Mouse (Mus musculus) heart, adult 18-20 months (tissue): ENCODE measurements around the gene Hmgcl. TPM values are rescaled to one million over a fixed set of nuclear protein-coding genes. Genes with fewer than 3 reads are reported as not detected.
"Not testable (repeated sequence)": the region's sequence is repeated elsewhere in the genome, so short reads cannot be mapped to it uniquely, and the experiment has no call there.

Experiments
- DNase-seq, 2 experiments: peaks; one replicate each; pipeline ENCODE4 v3.0.0; 2021 to 2022; ENCODE audit warnings: mixed read lengths in 1 of 2
- total RNA-seq, 2 experiments: library from RNA; stranded (reverse); gene quantifications; 2 replicates each; pipeline ENCODE4 v1.2.3; 2021

Gene Hmgcl
- total RNA-seq, 2 experiments from 2014 or later, result 87.3 to 91.7 TPM

- no peak for DNase-seq
These were observed 12.1 kb downstream of the Hmgcl start for GRCm38 (mm10) chr4:135958354-135958753.

- peak; percentile 75 to 90 for DNase-seq
These were observed 14.5 kb downstream of the Hmgcl start for GRCm38 (mm10) chr4:135960717-135961116.

GRCm38 (mm10) chr4:135961709-135962108 is 15.5 kb downstream of the Hmgcl start:
- DNase-seq, result no peak

- DNase-seq, result no peak
These were observed 15.9 kb downstream of the Hmgcl start for GRCm38 (mm10) chr4:135962198-135962597.

- no peak for DNase-seq
These were observed 16.7 kb downstream of the Hmgcl start for GRCm38 (mm10) chr4:135962946-135963345.

DNA sequence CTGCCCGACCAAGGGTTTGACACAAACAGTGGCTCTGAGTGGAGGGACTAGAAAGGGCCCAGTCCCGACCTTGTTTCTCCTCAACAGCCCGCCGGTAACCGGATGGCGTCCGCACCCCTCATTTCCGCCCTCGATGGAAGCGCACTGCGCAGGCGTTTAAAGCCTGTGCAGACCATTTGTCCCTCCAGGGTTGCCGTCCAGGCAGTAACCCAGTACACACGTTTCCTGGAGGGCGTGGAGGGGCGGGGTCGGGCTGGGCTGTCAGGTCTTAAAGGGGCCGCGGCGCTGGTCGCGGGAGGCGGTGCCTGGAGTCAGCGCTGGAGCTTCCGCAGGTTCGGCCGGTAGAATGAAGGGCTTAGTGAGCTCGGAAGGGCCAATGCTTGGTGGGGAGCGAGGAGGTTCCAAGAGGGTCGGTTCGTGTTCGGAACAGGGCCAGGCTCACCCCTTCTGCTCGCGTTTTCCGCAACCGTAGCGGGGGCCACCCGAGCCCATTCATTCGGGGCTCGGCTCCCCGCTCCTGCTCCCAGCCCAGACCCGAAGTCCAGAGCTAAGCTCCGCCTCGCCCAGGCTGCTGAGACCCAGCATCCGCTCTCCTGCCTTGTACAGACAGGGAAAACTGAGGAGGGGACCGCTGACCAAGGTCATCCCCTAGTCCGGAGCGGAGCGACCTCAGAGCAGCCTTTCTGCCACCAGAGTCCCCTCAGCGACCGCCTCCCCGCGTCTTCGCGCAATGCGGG is 17.4 kb downstream of the Hmgcl start, which contains the start of gene Gale:
TSS of gene Gale (plus strand) at position 271 of the 737 bp plus-strand sequence.
- peak; percentile 97 for DNase-seq

GRCm38 (mm10) chr4:135964426-135964825 is 18.2 kb downstream of the Hmgcl start:
- peak; percentile 42 to 70 for DNase-seq

DNA sequence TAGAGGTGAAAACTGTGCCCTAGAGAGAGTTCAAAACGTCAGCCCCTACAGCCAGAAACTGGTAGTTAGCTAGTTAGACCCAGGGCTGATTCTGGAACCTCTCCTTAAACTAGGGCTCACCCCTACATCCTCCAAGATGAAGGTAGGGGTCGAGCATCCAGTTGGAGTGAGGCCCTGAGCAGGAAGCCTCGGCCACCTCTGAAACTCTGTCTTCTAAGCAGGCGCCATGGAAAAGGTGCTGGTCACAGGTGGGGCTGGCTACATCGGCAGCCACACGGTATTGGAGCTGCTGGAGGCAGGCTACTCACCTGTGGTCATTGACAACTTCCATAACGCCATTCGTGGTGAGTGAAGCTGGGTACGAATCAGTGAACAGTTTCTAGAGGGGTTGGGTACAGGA is 18.9 kb downstream of the Hmgcl start:
- DNase-seq, result no peak

GRCm38 (mm10) chr4:135966283-135966682 is 20.0 kb downstream of the Hmgcl start:
- no peak for DNase-seq

GRCm38 (mm10) chr4:135967086-135967760 is 21.0 kb downstream of the Hmgcl start:
- no peak for DNase-seq

GRCm38 (mm10) chr4:135968271-135968869 is 22.1 kb downstream of the Hmgcl start:
- no peak for DNase-seq

GRCm38 (mm10) chr4:135969070-135969750 is 23.0 kb downstream of the Hmgcl start:
- no peak for DNase-seq

- no peak for DNase-seq
These were observed 24.3 kb downstream of the Hmgcl start for GRCm38 (mm10) chr4:135970585-135970984.

- no peak for DNase-seq
These were observed 25.7 kb downstream of the Hmgcl start for GRCm38 (mm10) chr4:135971805-135972555.

DNA sequence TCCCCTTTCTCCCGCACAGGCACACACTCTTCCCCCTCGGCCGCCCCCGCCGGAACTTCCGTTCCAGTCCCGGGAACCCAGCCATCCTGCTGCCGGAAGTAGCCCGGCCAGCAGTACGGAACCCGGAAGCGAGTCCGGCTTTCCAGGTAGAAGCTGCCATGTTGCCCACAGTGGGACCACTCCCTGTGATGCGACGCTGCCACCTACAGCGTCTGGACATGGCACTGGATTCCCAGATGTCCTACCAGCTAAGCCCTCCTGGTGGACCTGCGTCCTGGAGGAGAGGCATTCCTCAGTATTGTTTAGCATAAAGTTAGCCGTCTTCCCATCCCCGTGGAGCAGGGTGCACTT is 26.3 kb downstream of the Hmgcl start, which contains the start of gene Lypla2:
TSS of gene Lypla2 (minus strand) at position 71 of the 351 bp plus-strand sequence.
- DNase-seq, result peak; percentile 94

DNA sequence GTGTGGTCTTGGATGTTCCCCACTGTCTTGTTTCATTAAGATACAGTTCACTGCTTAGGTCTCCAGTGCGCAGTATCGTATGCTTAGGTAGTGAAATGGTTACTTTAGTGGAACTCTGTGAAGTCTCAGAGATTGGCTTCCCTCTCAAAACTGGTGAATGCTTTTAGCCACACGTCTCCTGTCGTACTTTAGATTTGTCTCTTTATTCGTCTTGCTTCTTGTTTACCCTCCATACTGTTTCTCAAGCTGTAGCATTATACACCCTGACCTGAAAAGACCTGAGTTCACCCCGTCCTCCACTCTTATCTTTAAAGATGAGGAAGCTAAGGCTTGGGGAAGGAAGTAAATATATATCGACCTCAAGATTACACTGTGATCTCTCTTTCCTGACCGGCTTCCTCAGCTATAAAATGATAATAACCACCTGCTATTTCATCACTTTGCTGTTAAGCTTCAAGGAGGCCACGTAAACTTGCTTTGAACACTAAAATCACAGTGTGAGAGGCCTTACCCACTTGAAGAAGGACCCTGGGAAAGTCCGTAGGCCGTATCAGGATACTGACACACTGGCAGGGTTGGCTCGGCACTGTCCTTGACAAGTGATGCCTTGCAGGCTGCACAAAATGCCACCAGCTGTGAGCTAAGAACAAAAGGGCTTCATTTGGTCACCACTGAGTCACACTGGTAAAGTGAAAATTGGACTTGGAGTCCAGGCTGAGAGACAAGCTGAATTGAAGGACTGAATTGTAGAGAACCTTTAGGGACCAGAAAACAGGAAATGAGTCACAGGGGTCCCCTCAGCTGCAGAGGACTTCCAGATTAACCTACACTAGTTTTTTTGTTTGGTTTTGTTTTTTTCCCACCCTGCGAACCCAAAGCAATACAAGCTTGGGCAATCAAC is 26.9 kb downstream of the Hmgcl start:
- no peak for DNase-seq

GRCm38 (mm10) chr4:135976146-135976545 is 29.9 kb downstream of the Hmgcl start:
- DNase-seq, result no peak

DNA sequence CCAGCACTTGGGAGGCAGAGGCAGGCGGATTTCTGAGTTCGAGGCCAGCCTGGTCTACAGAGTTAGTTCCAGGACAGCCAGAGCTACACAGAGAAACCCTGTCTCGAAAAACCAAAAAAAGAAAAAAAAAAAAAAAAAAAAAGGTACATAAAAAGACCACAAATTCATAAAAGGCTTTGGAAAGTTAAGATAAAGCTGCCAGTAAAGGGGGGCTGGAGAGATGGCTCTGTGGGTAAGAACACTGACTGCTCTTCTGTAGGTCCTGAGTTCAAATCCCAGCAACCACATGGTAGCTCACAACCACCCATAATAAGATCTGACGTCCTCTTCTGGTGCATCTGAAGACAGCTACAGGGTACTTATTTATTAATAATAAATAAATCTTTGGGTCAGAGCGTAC is 34.0 kb downstream of the Hmgcl start:
- DNase-seq, result not testable (repeated sequence)

- DNase-seq, result no peak
These were observed 35.3 kb downstream of the Hmgcl start for GRCm38 (mm10) chr4:135981524-135982063.

DNA sequence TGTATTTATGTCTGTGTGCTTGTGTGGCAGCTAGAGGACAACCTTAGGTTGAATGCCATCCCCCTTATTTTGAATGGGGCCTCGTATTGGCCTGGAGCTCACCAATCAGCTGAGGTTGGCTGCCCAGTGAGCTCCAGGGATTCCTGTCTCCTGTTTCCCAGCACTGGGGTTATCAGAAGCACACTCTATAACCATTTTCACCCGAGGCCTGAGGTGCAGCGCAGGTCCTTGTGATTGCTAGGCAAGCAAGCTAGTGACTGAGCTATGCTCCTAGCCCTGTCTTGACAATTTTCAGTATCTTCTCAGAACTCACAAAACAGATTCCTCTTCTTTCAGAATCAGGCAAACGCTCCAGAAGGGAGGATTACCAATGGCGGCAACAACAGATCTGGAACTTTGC is 38.3 kb downstream of the Hmgcl start:
- no peak for DNase-seq
